Mouse (Mus musculus) liver, embryonic 14.5 days (tissue): ENCODE measurements at regions not wholly inside any gene's neighbourhood (a gene's known extent, or its start where the extent isn't known, plus 50 kb on each side); places are given as distances from the start of the nearest gene placed in this dataset.
"Not testable (repeated sequence)": the region's sequence is repeated elsewhere in the genome, so short reads cannot be mapped to it uniquely, and the experiment has no call there.

Experiments
- CTCF ChIP-seq: IDR thresholded peaks from 2 replicates; pipeline ENCODE4 v1.5.1; 2016; ENCODE audit warnings: antibody characterized with exemption, low read depth, control low read depth
- EP300 ChIP-seq: IDR thresholded peaks from 2 replicates; pipeline ENCODE4 v1.6.1; 2016; ENCODE audit warnings: antibody characterized with exemption, low read depth

GRCm38 (mm10) chr6:99904044-99904443 is 177.9 kb upstream of the Prok2 start:
- peak; percentile 52; the same call in 1 of the 2 replicates for TF ChIP-seq CTCF
- TF ChIP-seq EP300 = not testable (repeated sequence)
